Mouse (Mus musculus) erythroblast, embryonic 14.5 days (primary cell): Measurements from ENCODE around the gene Dyrk4. TPM values are rescaled to one million over a fixed set of nuclear protein-coding genes. Genes with fewer than 3 reads are reported as not detected.

Source experiments
- H3K27me3 ChIP-seq: 2 replicates; pipeline ENCODE4 v1.6.1; 2012; ENCODE audit warnings: inconsistent platforms; ENCODE audit not compliant: control insufficient read depth
- H3K36me3 ChIP-seq: 2 replicates; pipeline ENCODE4 v1.6.1; 2012; ENCODE audit warnings: mild to moderate bottlenecking, inconsistent platforms; ENCODE audit not compliant: control insufficient read depth
- H3K4me1 ChIP-seq: 2 replicates; pipeline ENCODE4 v1.6.1; 2012; ENCODE audit warnings: inconsistent platforms; ENCODE audit not compliant: control insufficient read depth
- H3K4me3 ChIP-seq: replicated peaks from 2 replicates; pipeline ENCODE3; 2012; ENCODE audit warnings: moderate library complexity, mild to moderate bottlenecking, inconsistent platforms
- H3K9me3 ChIP-seq: 2 replicates; pipeline ENCODE4 v1.6.1; 2012; ENCODE audit warnings: low read length, inconsistent platforms, mixed read lengths; ENCODE audit not compliant: control insufficient read depth
- GATA1 ChIP-seq: IDR thresholded peaks from 2 replicates; pipeline ENCODE4 v1.6.1; 2012; ENCODE audit warnings: low read length, inconsistent platforms, mixed read lengths
- TAL1 ChIP-seq: IDR thresholded peaks from 3 replicates; pipeline ENCODE4 v1.6.1; 2012; ENCODE audit warnings: low read length, inconsistent platforms, mixed read lengths
- polyA plus RNA-seq: library from polyadenylated mRNA; stranded (reverse); fragments of >175 nt; gene quantifications from 2 replicates; pipeline ENCODE4 v1.2.3, GENCODE M21; 2012

Gene Dyrk4
- polyA plus RNA-seq, 1 experiment = not detected

DNA sequence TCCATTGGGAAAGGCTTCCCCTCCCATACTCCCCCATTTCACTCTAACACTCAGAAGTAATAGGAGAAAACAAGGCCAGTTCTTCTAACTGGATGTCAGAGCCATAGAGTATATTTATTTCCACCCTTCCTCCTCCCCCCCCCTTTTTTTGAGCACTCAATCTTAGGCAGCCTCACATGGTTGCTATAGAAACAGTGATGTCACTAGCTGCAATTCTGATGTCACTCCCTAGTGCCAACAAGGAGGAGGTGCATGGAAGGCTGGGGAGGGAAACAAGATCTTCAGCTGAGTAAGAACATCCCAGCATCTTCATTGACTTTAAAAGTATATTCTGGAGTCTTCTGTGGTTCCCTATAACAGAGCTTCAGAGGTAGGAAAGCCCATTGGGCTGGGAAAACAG, 68.8 kb downstream of the Dyrk4 start, which contains the start of gene Akap3:
Akap3 (plus strand) TSS at position 218 of the 400 bp plus-strand sequence.
- no peak within 1 kb of the TSS for H3K4me3 ChIP-seq

GRCm38 (mm10) chr6:126848712-126849704, 72.6 kb downstream of the Dyrk4 start, which contains the start of gene Ndufa9:
Gene Ndufa9, minus strand, starts transcription at chr6:126849136.
- Histone ChIP-seq H3K36me3 (peaks cover 8% of the 10 kb centered on the region), H3K4me1 (peaks cover 26% of the 10 kb centered on the region), H3K27me3 (peaks cover 4% of the 10 kb centered on the region), H3K9me3 (no peaks in the 10 kb centered on the region), H3K4me3 (peak within 1 kb of the TSS; percentile 79)
- no peak for TF ChIP-seq TAL1
- peak; percentile 57 for TF ChIP-seq GATA1

More for the DNA sequence above, 68.8 kb downstream of the Dyrk4 start, which contains the start of gene Akap3:
- no peaks in the 10 kb centered on the region for H3K36me3 ChIP-seq
- H3K4me1 ChIP-seq = peaks cover 14% of the 10 kb centered on the region
- peaks cover 4% of the 10 kb centered on the region for H3K27me3 ChIP-seq
- TF ChIP-seq TAL1 (no peak), GATA1 (no peak)
- no peaks in the 10 kb centered on the region for H3K9me3 ChIP-seq

DNA sequence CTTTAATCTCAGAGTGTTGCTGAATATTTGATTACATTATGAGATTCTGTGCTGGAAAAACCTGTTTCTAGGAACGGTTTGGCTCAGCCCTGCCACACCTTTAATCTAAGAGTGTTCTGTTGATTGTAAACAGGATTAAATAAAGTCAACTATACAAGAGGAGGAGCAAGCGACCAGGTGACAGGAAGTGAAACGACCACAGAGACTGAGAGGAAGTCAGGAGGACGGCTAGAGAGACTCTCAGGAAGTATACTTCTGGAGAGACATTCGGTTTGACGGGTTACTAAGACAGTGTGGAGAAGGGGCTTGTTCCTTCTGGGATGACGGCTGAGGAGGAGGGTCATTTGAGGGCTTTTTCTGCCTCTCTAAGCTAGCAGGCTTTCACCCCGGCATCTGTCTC, 85.0 kb downstream of the Dyrk4 start:
- no peaks in the 10 kb centered on the region for H3K9me3 ChIP-seq
- H3K36me3 ChIP-seq = peaks cover 91% of the 10 kb centered on the region
- no peaks in the 10 kb centered on the region for H3K4me1 ChIP-seq
- H3K4me3 ChIP-seq = no peak overlapping the region
- TF ChIP-seq TAL1 (no peak), GATA1 (no peak)
- H3K27me3 ChIP-seq = no peaks in the 10 kb centered on the region

Other genes with a start within 250 kb of the Dyrk4 start
- gene Kcna6, start 181.2 kb downstream of the Dyrk4 start, polyA plus RNA-seq = not detected in 2 replicates
- gene Ndufa9, start 72.7 kb downstream of the Dyrk4 start, polyA plus RNA-seq = 1.0 and 1.1 TPM in 2 replicates
- gene Akap3, start 68.7 kb downstream of the Dyrk4 start, polyA plus RNA-seq = not detected in 2 replicates
- 5.5 and 6.1 TPM in 2 replicates for gene Rad51ap1, start 17.7 kb upstream of the Dyrk4 start, polyA plus RNA-seq
- 0.33 and 0.91 TPM in 2 replicates for gene D6Wsu163e, start 18.1 kb upstream of the Dyrk4 start, polyA plus RNA-seq
- gene Fgf6, start 93.7 kb upstream of the Dyrk4 start, polyA plus RNA-seq = not detected in 2 replicates
- not detected in 2 replicates for gene Fgf23, start 151.1 kb upstream of the Dyrk4 start, polyA plus RNA-seq
- gene Tigar, start 187.7 kb upstream of the Dyrk4 start, polyA plus RNA-seq = not detected in 2 replicates
- gene Ccnd2, start 230.4 kb upstream of the Dyrk4 start, polyA plus RNA-seq = 0.64 and 0.74 TPM in 2 replicates